Mouse (Mus musculus): ENCODE measurements at regions not wholly inside any gene's neighbourhood (a gene's known extent, or its start where the extent isn't known, plus 50 kb on each side); places are given as distances from the start of the nearest gene placed in this dataset.
"Not testable (repeated sequence)": the region's sequence is repeated elsewhere in the genome, so short reads cannot be mapped to it uniquely, and the experiment has no call there.

DNA sequence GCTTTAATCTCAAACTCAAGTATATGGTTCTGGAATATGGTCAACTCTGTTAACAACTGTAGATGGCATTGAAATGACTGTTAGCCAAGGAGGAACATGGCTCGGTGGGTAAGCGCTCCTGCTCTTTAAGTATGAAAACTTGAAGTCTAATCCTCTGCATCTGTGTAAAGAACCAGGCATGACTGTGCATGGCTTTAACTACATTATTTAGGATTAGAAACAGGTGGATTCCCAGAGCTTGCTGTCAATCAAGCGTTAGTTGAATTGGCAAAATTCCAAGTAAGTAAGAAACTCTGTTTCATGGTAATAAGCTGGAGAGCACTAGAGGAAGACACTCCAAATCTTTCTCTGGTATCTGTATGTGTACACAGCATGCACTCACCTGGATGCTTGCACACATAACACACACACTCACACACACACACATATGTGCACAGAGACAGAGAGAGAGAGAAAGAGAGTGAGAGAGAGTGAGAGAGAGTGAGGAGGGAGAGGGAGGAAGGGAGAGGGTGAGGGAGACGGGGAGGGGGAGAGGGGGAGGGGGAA lies 993.9 kb upstream of the Pom121l12 start:
- DNase-seq (ENCODE audit: low read depth, low spot score), result no peak

DNA sequence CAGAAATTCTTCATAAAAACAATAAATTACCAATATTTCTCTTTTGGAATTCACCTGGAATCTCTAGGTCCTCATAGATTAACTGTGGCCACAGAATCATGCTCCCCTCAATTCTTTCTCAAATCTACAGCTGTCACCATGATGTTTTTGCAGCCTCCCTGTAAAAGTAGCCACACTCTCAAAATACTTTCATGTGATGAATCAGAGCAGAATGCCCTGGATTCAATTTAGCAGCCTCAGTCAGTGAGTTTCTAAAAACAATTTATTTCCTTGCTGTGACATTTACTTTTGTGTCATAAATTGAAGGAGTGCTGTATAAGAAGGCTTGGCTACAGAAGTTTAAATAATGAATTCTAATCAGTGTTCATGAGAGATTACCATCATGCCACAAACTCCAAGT lies 1014.4 kb upstream of the Pom121l12 start:
- peak; percentile 70 for DNase-seq (ENCODE audit: low read depth, low spot score)

DNA sequence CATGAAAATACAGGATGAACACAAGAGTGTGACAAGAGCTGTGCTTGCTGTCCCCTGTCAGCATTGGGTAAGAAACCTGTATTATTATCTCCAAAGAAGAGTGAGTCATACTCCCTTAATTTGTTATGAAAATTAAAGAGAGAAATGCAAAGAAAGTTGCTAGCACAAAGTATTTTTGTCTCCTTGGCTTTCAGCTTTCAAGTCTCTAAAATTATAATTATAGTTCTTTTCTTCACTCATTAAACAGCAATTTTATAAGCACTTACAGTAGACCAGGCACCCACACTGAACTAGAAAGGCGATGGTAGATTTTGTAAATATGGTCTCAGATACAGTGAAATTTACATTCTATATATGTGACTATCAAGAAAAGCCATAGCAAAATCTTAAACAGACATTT lies 1043.8 kb upstream of the Pom121l12 start:
- peak; percentile 50 for DNase-seq (ENCODE audit: low read depth, low spot score)

DNA sequence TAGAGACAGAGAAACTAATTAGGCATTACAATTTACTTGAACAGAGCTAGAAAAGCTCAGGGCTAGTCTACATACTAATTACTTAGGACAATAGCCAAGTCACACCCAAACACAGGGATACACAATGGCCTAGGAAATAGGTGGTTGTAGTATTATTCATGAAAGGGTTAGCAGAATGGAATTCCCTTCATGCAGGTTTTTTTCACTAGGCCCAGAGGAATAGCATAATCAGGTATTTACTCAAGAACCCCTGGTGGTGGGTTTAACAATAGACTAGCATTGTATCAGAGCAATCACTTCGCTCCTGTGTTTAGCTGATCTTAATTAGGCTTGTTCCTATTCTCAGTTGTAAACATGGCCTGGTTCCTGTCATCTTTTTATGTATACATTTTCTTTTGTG lies 1054.9 kb upstream of the Cobl start:
- DNase-seq (ENCODE audit: low read depth, low spot score), result not testable (repeated sequence)

- not testable (repeated sequence) for DNase-seq (ENCODE audit: low read depth, low spot score)
Measured at GRCm38 (mm10) chr11:13510914-13511313, 1046.2 kb upstream of the Cobl start.

DNA sequence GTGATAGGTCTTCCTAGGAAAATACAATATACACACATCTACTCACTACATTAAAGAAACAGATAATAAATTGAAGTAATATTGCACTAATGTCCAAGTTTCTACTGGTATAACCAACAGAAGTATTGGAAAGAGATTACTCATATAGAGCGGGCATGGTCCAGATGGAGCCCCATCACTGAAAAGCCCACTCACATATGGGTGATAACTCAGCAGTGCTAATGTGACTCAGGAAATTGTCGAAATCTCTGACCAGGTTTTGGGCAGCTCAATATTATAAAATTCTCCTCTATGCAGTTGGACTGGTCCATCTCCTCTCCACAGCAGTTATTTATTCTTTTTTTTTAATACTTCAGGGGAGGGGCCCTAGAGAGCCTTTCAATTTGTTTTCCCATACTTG lies 1021.2 kb upstream of the Cobl start:
- peak; percentile 45 for DNase-seq (ENCODE audit: low read depth, low spot score)

DNA sequence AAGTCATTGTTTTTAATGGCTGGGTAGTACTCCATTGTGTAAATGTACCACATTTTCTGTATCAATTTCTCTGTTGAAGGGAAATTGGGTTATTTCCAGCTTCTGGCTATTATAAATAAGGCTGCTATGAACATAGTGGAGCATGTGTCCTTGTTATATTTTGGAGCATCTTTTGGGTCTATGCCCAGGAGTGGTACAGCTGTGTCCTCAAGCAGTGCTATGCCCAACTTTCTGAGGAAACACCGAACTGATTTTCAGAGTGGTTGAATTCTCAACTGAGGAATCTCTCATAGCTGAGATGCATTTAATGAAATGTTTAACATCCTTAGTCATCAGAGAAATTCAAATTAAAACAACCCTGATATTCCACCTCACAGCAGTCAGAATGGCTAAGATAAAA lies 986.8 kb upstream of the Cobl start:
- DNase-seq (ENCODE audit: low read depth, low spot score), result peak; percentile 40

DNA sequence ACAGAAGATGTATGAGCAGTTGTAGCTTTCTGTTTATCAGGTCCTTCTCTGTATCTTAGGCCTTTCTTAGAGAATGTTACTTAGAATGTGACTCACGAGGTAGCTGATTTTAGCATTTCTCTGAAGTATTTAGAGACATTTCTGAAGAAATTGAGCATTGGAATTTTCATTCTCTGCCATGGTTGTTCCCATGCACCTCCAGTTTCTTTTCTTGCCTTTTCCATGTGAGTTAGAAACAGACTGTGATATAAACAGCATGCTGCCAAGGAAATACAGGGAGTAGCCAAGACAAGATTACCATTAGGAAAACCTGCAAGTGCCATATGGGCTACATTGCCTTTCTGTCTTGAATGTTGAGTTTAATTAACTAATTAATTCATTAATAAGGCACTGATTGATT lies 971.7 kb upstream of the Cobl start:
- peak; percentile 41 for DNase-seq (ENCODE audit: low read depth, low spot score)

DNA sequence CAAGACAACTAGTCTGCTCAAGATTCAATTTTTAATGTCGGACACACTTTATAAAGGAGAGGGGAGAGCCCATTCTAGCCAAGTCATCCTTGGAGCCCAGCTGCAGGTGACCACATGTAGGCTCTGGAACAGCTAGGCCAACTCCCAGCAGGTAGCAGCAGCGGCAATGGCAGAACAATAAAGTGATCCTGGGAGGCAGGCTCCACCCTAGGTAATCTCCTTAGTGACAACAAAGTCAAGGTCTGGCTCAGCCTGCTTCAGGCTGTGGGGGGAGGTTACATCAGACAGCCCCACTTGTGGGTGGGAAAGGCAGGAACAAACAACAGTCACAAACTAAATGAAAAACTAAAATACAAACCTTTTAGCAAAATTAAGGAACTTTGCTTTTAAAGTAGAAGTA lies 953.1 kb upstream of the Cobl start:
- not testable (repeated sequence) for DNase-seq (ENCODE audit: low read depth, low spot score)
